Mouse (Mus musculus) kidney, adult 2 months (tissue): ENCODE measurements at regions not wholly inside any gene's neighbourhood (a gene's known extent, or its start where the extent isn't known, plus 50 kb on each side); places are given as distances from the start of the nearest gene placed in this dataset.

ENCODE experiments used
- DNase-seq: peaks from one replicate; pipeline ENCODE4 v3.0.0; 2021
- H3K27ac ChIP-seq: fragments of 200-500 bp; 2 replicates; pipeline ENCODE4 v1.5.1; 2012; ENCODE audit warnings: low read depth, low read length, control low read depth, inconsistent platforms; ENCODE audit not compliant: insufficient read depth
- H3K27me3 ChIP-seq: fragments of 200-500 bp; replicated peaks from 2 replicates; pipeline ENCODE4 v1.6.1; 2012; ENCODE audit warnings: mild to moderate bottlenecking, moderate library complexity, low read length, inconsistent platforms; ENCODE audit not compliant: control insufficient read depth, insufficient read depth
- H3K36me3 ChIP-seq: fragments of 200-500 bp; 2 replicates; pipeline ENCODE4 v1.6.1; 2012; ENCODE audit warnings: mild to moderate bottlenecking, moderate library complexity, low read length, inconsistent platforms; ENCODE audit not compliant: control insufficient read depth, insufficient read depth
- H3K4me1 ChIP-seq: fragments of 200-500 bp; 2 replicates; pipeline ENCODE4 v1.6.1; 2011; ENCODE audit warnings: low read length; ENCODE audit not compliant: control insufficient read depth, insufficient read depth
- H3K4me3 ChIP-seq: fragments of 200-500 bp; 2 replicates; pipeline ENCODE4 v1.5.1; 2011; ENCODE audit warnings: mild to moderate bottlenecking, low read depth, low read length, control low read depth; ENCODE audit not compliant: insufficient read depth
- CTCF ChIP-seq: fragments of 200-500 bp; conservative IDR thresholded peaks from 2 replicates; pipeline ENCODE4 v1.5.1; 2011; ENCODE audit warnings: low read depth, mild to moderate bottlenecking, control low read depth, low read length, moderate library complexity, mixed read lengths; ENCODE audit not compliant: insufficient read depth, insufficient read length
- POLR2A ChIP-seq: fragments of 200-500 bp; IDR thresholded peaks from one replicate; pipeline ENCODE4 v1.6.1; 2011; ENCODE audit warnings: low read depth, low read length, control low read depth
- WGBS: fragments of 180-500 bp; shearing (Covaris S2); methylation state at CpG from one replicate; pipeline ENCODE4 v1.1.7; 2018; 5-methylcytosine and 5-hydroxymethylcytosine counted together

GRCm38 (mm10) chr16:25042669-25043440 is 243.8 kb upstream of the Tprg start:
- Histone ChIP-seq H3K4me3 (no peak overlapping the region), H3K4me1 (peaks cover 2% of the 10 kb centered on the region; the same call in 1 of the 2 replicates), H3K27ac (no peak overlapping the region), H3K27me3 (no peaks in the 10 kb centered on the region), H3K36me3 (no peaks in the 10 kb centered on the region)
- no peak for TF ChIP-seq CTCF
- no peak for TF ChIP-seq POLR2A
- 52% methylated on average over 8 of the region's 8 CpGs for whole genome bisulfite sequencing
- DNase-seq = peak; percentile 25

GRCm38 (mm10) chr16:25044637-25045036 is 242.0 kb upstream of the Tprg start:
- WGBS = 70% methylated on average over 3 of the region's 3 CpGs
- Histone ChIP-seq H3K36me3 (no peaks in the 10 kb centered on the region), H3K4me3 (no peak overlapping the region), H3K27ac (no peak overlapping the region), H3K4me1 (peaks cover 2% of the 10 kb centered on the region; the same call in 1 of the 2 replicates), H3K27me3 (no peaks in the 10 kb centered on the region)
- TF ChIP-seq CTCF = no peak
- no peak for DNase-seq

GRCm38 (mm10) chr16:25047726-25048125 is 238.9 kb upstream of the Tprg start:
- 81% methylated on average over 2 of the region's 2 CpGs for WGBS

GRCm38 (mm10) chr16:25049928-25050510 is 236.6 kb upstream of the Tprg start:
- no peaks in the 10 kb centered on the region for H3K27me3 ChIP-seq
- no peaks in the 10 kb centered on the region for H3K36me3 ChIP-seq
- H3K4me1 ChIP-seq = no peaks in the 10 kb centered on the region
- H3K4me3 ChIP-seq = no peak overlapping the region
- no peak overlapping the region for H3K27ac ChIP-seq
- TF ChIP-seq CTCF (no peak), POLR2A (no peak)
- 47% methylated on average over 7 of the region's 7 CpGs for WGBS
- DNase-seq = peak; percentile 54

More at GRCm38 (mm10) chr16:25047726-25048125, 238.9 kb upstream of the Tprg start:
- Histone ChIP-seq H3K4me3 (no peak overlapping the region), H3K27me3 (no peaks in the 10 kb centered on the region), H3K27ac (no peak overlapping the region), H3K36me3 (no peaks in the 10 kb centered on the region), H3K4me1 (no peaks in the 10 kb centered on the region; the same call in 1 of the 2 replicates)
- no peak for TF ChIP-seq POLR2A
- no peak for TF ChIP-seq CTCF
- no peak for DNase-seq

DNA sequence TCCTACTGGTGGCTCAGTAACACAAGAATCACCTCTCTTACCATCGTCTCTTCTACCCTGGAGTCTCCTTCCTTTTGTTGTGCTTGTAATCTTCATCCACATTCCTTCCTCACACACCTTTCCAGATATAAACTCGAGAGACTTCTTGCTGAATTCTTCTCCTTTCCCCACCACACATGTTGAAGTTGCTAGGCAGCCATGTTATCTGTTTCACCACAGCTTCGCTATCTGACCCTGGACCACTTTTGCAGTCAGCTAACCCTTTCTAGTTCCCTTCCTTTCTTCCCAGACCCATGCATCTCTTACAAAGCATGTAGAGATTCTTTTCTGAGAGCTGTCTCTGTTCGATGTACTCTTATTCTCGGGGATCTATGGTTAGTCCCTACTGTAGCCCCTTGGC is 235.6 kb upstream of the Tprg start:
- DNase-seq = no peak
- Histone ChIP-seq H3K4me3 (no peak overlapping the region), H3K36me3 (no peaks in the 10 kb centered on the region), H3K27ac (no peak overlapping the region), H3K4me1 (no peaks in the 10 kb centered on the region), H3K27me3 (no peaks in the 10 kb centered on the region)
- no peak for TF ChIP-seq POLR2A
- 96% methylated on average over 5 of the region's 5 CpGs for WGBS

GRCm38 (mm10) chr16:25052428-25052827 is 234.2 kb upstream of the Tprg start:
- Histone ChIP-seq H3K4me3 (no peak overlapping the region), H3K27me3 (no peaks in the 10 kb centered on the region), H3K4me1 (no peaks in the 10 kb centered on the region), H3K36me3 (no peaks in the 10 kb centered on the region), H3K27ac (no peak overlapping the region)
- no peak for TF ChIP-seq CTCF
- WGBS = 68% methylated on average over 5 of the region's 5 CpGs
- no peak for DNase-seq

DNA sequence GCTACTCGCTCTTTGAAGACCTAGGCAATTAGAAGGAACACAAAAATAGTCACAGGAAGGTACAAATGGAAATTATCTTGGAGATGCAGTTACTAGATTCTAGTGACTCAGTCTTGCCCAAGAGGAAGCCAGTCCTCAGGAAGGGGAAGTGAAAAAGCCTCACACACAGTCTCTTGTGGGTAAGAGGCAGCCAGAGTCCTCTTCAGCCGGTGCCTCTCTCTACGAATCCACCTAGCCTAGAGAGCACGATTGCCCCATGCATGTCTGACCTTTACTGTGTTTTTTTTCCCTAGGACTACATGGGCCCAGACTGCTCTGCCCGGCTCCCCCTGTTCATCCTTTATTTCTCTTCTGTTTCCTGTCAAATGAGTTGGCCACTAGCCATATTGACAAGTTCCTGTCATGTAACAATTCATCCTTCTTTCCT is 233.7 kb upstream of the Tprg start:
- H3K4me3 ChIP-seq = no peak overlapping the region
- DNase-seq = peak; percentile 36
- H3K36me3 ChIP-seq = no peaks in the 10 kb centered on the region
- peaks cover under 1% of the 10 kb centered on the region for H3K4me1 ChIP-seq
- no peak for TF ChIP-seq CTCF
- WGBS = 70% methylated on average over 5 of the region's 5 CpGs
- no peaks in the 10 kb centered on the region for H3K27me3 ChIP-seq
- no peak overlapping the region for H3K27ac ChIP-seq

GRCm38 (mm10) chr16:25054304-25054703 is 232.3 kb upstream of the Tprg start:
- no peak overlapping the region for H3K4me3 ChIP-seq
- H3K4me1 ChIP-seq = peaks cover 8% of the 10 kb centered on the region
- 70% methylated on average over 2 of the region's 2 CpGs for WGBS
- no peaks in the 10 kb centered on the region for H3K27me3 ChIP-seq
- H3K36me3 ChIP-seq = no peaks in the 10 kb centered on the region
- DNase-seq = peak; percentile 49
- no peak overlapping the region for H3K27ac ChIP-seq
- TF ChIP-seq POLR2A = no peak
- no peak for TF ChIP-seq CTCF
